Mouse (Mus musculus) forebrain, embryonic 10.5 days (tissue): ENCODE results near the gene Nsl1. TPM values are rescaled to one million over a fixed set of nuclear protein-coding genes. Genes with fewer than 3 reads are reported as not detected.
A peak's percentile ranks its signal among the peaks of the same experiment; 100 is the strongest.

Source experiments
- DNase-seq: peaks from one replicate; pipeline ENCODE4 v3.0.0-alpha.2; 2017; ENCODE audit warnings: low spot score; ENCODE audit errors: extremely low spot score
- H3K27ac ChIP-seq: fragments of 300-500 bp; sonication (generic); 2 replicates; pipeline ENCODE4 v1.5.1; 2016; ENCODE audit warnings: mild to moderate bottlenecking
- H3K27me3 ChIP-seq: fragments of 300-500 bp; sonication (generic); 2 replicates; pipeline ENCODE4 v1.6.1; 2016; ENCODE audit warnings: mild to moderate bottlenecking; ENCODE audit not compliant: poor library complexity, severe bottlenecking
- H3K36me3 ChIP-seq: fragments of 300-500 bp; sonication (generic); replicated peaks from 2 replicates; pipeline ENCODE4 v1.6.1; 2016; ENCODE audit warnings: mild to moderate bottlenecking, moderate library complexity
- H3K4me1 ChIP-seq: fragments of 300-500 bp; sonication (generic); 2 replicates; pipeline ENCODE4 v1.6.1; 2016
- H3K4me3 ChIP-seq: fragments of 300-500 bp; sonication (generic); 2 replicates; pipeline ENCODE4 v1.5.1; 2016; ENCODE audit warnings: mild to moderate bottlenecking, moderate library complexity
- H3K9me3 ChIP-seq: fragments of 300-500 bp; sonication (generic); 2 replicates; pipeline ENCODE4 v1.6.1; 2016; ENCODE audit warnings: mild to moderate bottlenecking, moderate library complexity
- WGBS: fragments of 180-500 bp; shearing (Covaris S2); methylation state at CpG from one replicate; pipeline ENCODE4 v1.1.7; 2016; 5-methylcytosine and 5-hydroxymethylcytosine counted together
- polyA plus RNA-seq: library from polyadenylated mRNA; unstranded; fragments of >200 nt; fragmentation: Nextera tagmentation; extraction: Ambion mirVana; gene quantifications from 2 replicates; pipeline ENCODE4 v1.2.1, GENCODE M21; 2016

Nsl1 gene
- polyA plus RNA-seq, 1 experiment from 2014 or later: 39.0 TPM

DNA sequence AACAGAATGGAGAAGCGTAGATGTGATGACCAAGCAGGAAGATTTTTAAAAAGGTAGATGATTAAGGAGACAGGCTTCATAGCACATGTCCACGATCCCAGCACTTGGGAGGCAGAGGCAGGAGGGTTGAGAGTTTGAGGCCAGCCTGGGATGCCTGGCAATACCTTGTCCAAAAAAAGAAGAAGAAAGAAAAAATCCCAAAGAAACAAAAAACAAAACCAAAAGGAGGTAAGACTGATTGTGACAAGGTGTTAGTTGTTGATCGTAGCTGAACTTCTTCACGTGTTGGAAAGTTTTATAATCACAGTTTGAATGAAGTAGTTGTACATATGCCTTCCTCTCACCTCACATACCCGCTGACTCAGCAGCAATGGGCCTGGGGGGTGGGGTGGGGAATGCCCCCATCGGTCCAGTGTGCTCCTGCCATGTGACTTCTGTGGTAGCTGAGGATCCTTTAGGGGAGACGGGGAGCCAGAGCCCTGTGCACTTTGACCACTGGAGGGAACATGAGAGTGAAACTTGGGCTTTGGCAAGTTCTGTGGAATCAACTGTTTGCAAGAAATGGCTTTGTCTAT is 23.6 kb downstream of the Nsl1 start:
- H3K27me3 ChIP-seq: no peaks in the 10 kb centered on the region
- H3K27ac ChIP-seq: no peak overlapping the region
- DNase-seq: no peak
- 88% methylated on average over 7 of the region's 7 CpGs for WGBS
- H3K36me3 ChIP-seq: peaks cover 53% of the 10 kb centered on the region
- no peak overlapping the region for H3K4me3 ChIP-seq
- H3K9me3 ChIP-seq: no peaks in the 10 kb centered on the region
- H3K4me1 ChIP-seq: peaks cover 3% of the 10 kb centered on the region; the same call in 1 of the 2 replicates

DNA sequence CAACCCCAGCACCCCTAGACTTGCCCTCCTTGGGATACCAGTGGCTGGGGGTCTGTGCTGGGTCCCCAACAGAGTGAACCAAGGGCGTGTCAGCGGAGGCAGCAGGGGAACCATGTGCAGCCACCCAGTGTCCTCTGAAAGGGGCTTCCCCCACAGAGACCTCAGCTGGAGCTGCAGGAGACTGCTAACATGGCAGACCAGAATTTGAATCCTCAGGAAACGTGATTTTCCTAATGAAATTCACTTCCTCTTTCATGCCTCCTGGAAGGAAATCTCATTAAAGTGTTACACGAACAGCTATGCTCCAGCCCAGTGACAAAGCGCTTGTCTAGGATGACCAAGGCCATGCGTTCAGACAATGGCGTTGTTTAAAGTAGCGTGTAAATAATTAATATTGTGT is 24.1 kb downstream of the Nsl1 start:
- no peaks in the 10 kb centered on the region for H3K27me3 ChIP-seq
- WGBS: 87% methylated on average over 8 of the region's 8 CpGs

GRCm38 (mm10) chr1:191087955-191088354 is 25.1 kb downstream of the Nsl1 start:
- no peaks in the 10 kb centered on the region for H3K9me3 ChIP-seq
- no peaks in the 10 kb centered on the region for H3K27me3 ChIP-seq
- H3K4me3 ChIP-seq: no peak overlapping the region
- peaks cover 37% of the 10 kb centered on the region for H3K36me3 ChIP-seq
- no peak overlapping the region for H3K27ac ChIP-seq
- DNase-seq: no peak
- 92% methylated on average over 5 of the region's 5 CpGs for WGBS
- H3K4me1 ChIP-seq: peaks cover 3% of the 10 kb centered on the region; the same call in 1 of the 2 replicates

More for the DNA sequence above, 24.1 kb downstream of the Nsl1 start:
- peaks cover 3% of the 10 kb centered on the region; the same call in 1 of the 2 replicates for H3K4me1 ChIP-seq
- DNase-seq: no peak
- H3K9me3 ChIP-seq: no peaks in the 10 kb centered on the region
- H3K27ac ChIP-seq: no peak overlapping the region
- peaks cover 47% of the 10 kb centered on the region for H3K36me3 ChIP-seq
- H3K4me3 ChIP-seq: no peak overlapping the region

DNA sequence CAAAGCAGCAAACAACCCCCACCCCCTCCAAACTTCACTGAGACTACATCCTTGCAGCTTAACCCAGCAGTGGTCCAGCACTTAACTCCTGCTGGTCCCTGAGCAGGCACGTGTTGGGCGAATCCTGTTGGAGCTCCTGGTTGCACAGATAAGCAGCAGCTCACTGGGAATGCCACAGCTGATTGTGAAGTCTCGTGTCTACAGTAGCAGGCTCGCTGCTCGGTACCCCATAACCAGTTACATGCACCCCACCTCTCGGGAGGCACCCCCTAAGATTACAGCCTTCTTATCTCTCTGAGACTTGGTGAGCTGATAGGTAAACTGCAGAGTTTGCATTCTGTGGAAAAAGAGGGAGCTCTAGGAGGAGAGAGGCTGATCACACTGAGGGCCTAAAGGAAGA is 26.5 kb downstream of the Nsl1 start:
- no peaks in the 10 kb centered on the region for H3K9me3 ChIP-seq

GRCm38 (mm10) chr1:191092050-191092449 is 29.2 kb downstream of the Nsl1 start:
- no peak for DNase-seq
- Histone ChIP-seq H3K27ac (no peak overlapping the region), H3K36me3 (no peaks in the 10 kb centered on the region), H3K4me1 (peaks cover 2% of the 10 kb centered on the region), H3K9me3 (no peaks in the 10 kb centered on the region), H3K4me3 (no peak overlapping the region), H3K27me3 (peaks cover 16% of the 10 kb centered on the region)
- WGBS: 86% methylated on average over 8 of the region's 8 CpGs

More for the DNA sequence above, 26.5 kb downstream of the Nsl1 start:
- 79% methylated on average over 6 of the region's 6 CpGs for WGBS
- H3K36me3 ChIP-seq: peaks cover 23% of the 10 kb centered on the region
- peaks cover 3% of the 10 kb centered on the region; the same call in 1 of the 2 replicates for H3K4me1 ChIP-seq
- H3K27ac ChIP-seq: no peak overlapping the region
- no peaks in the 10 kb centered on the region for H3K27me3 ChIP-seq
- H3K4me3 ChIP-seq: no peak overlapping the region
- no peak for DNase-seq

- Histone ChIP-seq H3K4me3 (no peak overlapping the region), H3K36me3 (no peaks in the 10 kb centered on the region), H3K27ac (no peak overlapping the region), H3K9me3 (no peaks in the 10 kb centered on the region), H3K4me1 (peaks cover 18% of the 10 kb centered on the region), H3K27me3 (peaks cover 30% of the 10 kb centered on the region)
- no peak for DNase-seq
- 81% methylated on average over 5 of the region's 5 CpGs for WGBS
Observed at GRCm38 (mm10) chr1:191093578-191093977, 30.8 kb downstream of the Nsl1 start.

- peaks cover 26% of the 10 kb centered on the region for H3K4me1 ChIP-seq
- no peaks in the 10 kb centered on the region for H3K9me3 ChIP-seq
- WGBS: 79% methylated on average over 9 of the region's 9 CpGs
- no peak for DNase-seq
- no peak overlapping the region for H3K4me3 ChIP-seq
- no peak overlapping the region for H3K27ac ChIP-seq
- peaks cover 45% of the 10 kb centered on the region for H3K27me3 ChIP-seq
- no peaks in the 10 kb centered on the region for H3K36me3 ChIP-seq
Observed at GRCm38 (mm10) chr1:191095019-191095418, 32.2 kb downstream of the Nsl1 start.

DNA sequence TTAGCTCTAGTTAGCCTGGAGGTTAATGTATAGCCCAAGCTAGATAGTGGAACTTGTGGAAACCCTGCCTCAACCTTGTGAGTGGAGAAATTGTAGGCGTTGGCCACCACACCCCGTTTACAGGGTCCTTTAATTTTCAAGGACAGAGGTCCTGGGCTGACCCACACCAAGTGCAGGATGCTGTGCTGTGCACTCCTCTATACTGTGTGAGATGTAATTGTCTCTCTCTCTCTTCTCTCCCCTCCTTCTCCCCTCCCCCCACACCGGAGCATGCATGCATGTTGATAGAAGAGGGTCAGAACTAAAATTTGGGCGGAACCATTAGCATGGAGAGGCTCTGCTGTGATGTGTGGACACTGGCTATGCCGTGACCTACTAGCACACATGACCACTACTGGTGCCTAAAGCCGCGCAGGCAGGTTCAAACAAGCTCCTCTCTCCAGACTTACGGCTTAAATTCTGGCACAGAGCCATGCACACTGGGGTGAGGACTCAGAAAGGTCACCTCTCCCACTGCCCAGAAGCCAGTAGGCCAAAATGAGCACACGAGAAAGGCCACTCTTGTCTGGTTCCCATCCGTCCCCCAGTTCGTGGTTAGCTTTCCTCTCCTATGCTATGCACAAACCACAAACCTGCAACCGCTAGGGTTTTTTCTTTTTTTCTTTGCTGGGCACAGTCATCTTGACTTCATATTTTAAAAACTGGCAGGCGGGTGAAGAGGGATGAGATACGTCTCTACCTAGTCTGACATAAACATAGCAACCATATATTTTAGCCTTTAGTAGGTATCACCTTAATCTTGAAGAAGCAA is 34.3 kb downstream of the Nsl1 start:
- WGBS: 61% methylated on average over 14 of the region's 14 CpGs
- no peak overlapping the region for H3K27ac ChIP-seq
- peaks cover 26% of the 10 kb centered on the region for H3K4me1 ChIP-seq
- no peak for DNase-seq
- no peaks in the 10 kb centered on the region for H3K9me3 ChIP-seq
- H3K36me3 ChIP-seq: no peaks in the 10 kb centered on the region
- H3K4me3 ChIP-seq: peak overlapping the region; percentile 69
- H3K27me3 ChIP-seq: peaks cover 56% of the 10 kb centered on the region

- WGBS: under 1% methylated on average over 87 of the region's 95 CpGs
- Histone ChIP-seq H3K9me3 (no peaks in the 10 kb centered on the region), H3K4me3 (peak within 1 kb of the TSS; percentile 69), H3K4me1 (peaks cover 26% of the 10 kb centered on the region), H3K36me3 (no peaks in the 10 kb centered on the region), H3K27me3 (peaks cover 56% of the 10 kb centered on the region), H3K27ac (peak within 1 kb of the TSS; percentile 80)
- peak; percentile 53 for DNase-seq
Observed at GRCm38 (mm10) chr1:191097802-191098747, 35.3 kb downstream of the Nsl1 start, which contains the start of gene Batf3. Gene Batf3, plus strand, starts transcription at chr1:191097847.

GRCm38 (mm10) chr1:191099114-191099513 is 36.3 kb downstream of the Nsl1 start:
- Histone ChIP-seq H3K36me3 (no peaks in the 10 kb centered on the region), H3K27me3 (peaks cover 56% of the 10 kb centered on the region), H3K4me1 (peaks cover 26% of the 10 kb centered on the region), H3K9me3 (no peaks in the 10 kb centered on the region), H3K27ac (no peak overlapping the region), H3K4me3 (peak overlapping the region; percentile 69)
- DNase-seq: no peak
- 48% methylated on average over 5 of the region's 5 CpGs for WGBS

- H3K4me3 ChIP-seq: no peak overlapping the region
- no peak for DNase-seq
- H3K27me3 ChIP-seq: peaks cover 56% of the 10 kb centered on the region
- H3K36me3 ChIP-seq: no peaks in the 10 kb centered on the region
- WGBS: 82% methylated on average over 5 of the region's 5 CpGs
- H3K27ac ChIP-seq: no peak overlapping the region
- peaks cover 26% of the 10 kb centered on the region for H3K4me1 ChIP-seq
- H3K9me3 ChIP-seq: no peaks in the 10 kb centered on the region
Observed at GRCm38 (mm10) chr1:191099772-191100291, 37.0 kb downstream of the Nsl1 start.

DNA sequence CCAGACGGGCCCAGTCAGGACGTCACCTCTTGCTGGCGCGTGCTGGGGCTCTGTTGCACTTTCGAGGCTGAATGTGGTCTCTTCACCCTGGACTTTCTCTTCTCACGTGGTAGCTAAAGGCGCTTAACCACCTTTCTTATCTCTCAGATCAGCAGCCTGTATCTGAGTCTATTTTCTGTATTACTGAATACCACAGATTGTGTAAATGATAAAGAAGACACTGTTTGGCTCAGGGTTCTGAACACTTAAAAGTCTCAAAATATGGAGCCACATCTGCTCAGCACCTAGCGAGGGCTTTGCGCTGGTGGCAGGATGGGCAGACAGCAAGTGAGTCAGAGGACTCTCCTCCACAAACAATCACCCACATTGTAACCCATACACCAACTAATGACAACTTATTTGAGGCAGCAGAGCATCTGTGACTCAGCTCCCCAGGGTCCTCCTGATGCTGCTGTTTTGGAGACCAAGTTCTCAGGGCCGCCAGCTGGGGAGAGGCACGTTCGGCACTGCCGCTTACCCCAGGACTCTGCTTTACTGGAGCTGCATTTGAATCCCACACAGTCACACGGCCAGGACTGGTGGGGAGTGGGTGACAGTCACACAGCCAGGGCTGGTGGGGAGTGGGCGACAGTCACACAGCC is 40.0 kb downstream of the Nsl1 start:
- Histone ChIP-seq H3K36me3 (no peaks in the 10 kb centered on the region), H3K4me3 (no peak overlapping the region), H3K9me3 (no peaks in the 10 kb centered on the region), H3K4me1 (peaks cover 16% of the 10 kb centered on the region), H3K27me3 (peaks cover 32% of the 10 kb centered on the region), H3K27ac (no peak overlapping the region)
- WGBS: 86% methylated on average over 15 of the region's 15 CpGs
- no peak for DNase-seq
